Mouse (Mus musculus): Measurements from ENCODE around the gene Usp24. TPM values are rescaled to one million over a fixed set of nuclear protein-coding genes. Genes with fewer than 3 reads are reported as not detected.

The Usp24 gene
- total RNA-seq (2021): 10 to 100 TPM; 35.2 to 36.6 TPM
- long read RNA-seq, experiment 1, full-length matches to known transcripts: 1 of 4 reads
- long read RNA-seq, experiment 1, partial matches to known transcripts: 3 of 4 reads
- long read RNA-seq, experiment 1, other reads (novel, unspliced or antisense): 0 of 4 reads
- long read RNA-seq, experiment 2, partial matches to known transcripts: 8 of 13 reads
- long read RNA-seq, experiment 2, other reads (novel, unspliced or antisense): 3 of 13 reads

GRCm38 (mm10) chr4:106315921-106316350, at the start of gene Usp24:
Gene Usp24 (plus strand): TSS chr4:106316213.
- peak in 1 of 2 experiments; percentile 78 for DNase-seq (ENCODE audit: low spot score in 2 of 2)

- DNase-seq (ENCODE audit: low spot score in 2 of 2): no peak
Observed at GRCm38 (mm10) chr4:106276937-106277336, 39.1 kb upstream of the Usp24 start.

DNA sequence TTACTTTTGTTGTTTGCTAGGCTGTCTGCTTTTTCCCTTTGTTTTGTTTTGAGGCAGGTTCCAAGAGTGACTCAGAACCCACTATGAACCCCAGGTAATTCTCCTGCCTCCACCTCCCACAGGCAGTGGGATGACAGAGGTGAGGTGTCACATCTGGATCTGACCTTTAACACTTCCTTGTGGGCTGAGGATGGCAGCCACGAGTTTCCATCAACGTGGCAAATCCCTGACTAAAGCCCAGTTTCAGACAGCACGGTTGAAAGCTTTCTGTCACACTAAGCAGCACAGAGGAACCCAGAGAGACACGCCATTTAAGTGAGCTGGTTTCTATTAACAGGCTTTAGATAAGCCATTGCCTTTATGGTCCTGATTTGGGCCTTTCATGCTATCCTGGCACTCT, 36.8 kb upstream of the Usp24 start:
- no peak for DNase-seq (ENCODE audit: low spot score in 2 of 2)

GRCm38 (mm10) chr4:106281128-106281491, 34.9 kb upstream of the Usp24 start:
- no peak for DNase-seq (ENCODE audit: low spot score in 2 of 2)

DNA sequence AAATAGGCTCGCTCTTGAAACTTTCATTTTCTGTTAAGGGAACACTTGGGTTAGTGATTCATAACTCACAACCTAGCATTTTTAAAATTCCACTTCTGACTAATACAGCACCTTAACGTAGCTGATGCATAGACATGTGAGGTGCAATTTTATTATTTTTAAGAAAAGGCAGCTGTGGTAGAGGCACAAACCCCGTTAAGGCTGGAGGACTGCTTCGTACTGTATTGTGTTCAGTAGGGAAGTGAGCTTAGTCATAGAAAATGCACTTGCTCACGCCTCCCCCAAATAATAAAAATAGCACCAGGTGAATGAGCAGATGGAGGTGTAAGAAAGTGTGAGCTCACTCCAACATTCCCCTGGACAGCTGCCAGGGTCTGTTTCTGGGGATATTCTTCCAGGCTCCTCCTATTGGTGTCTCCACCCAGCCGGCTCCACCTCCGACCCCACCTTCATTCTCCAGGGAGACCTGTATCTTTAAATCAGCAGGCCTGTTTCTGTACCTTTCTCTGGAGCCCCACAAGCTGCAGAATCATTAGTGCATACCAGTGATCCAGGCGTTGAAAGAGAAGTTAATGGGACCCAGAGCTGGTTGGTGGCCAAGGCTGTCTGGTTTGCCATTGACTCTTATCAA, 34.4 kb upstream of the Usp24 start:
- DNase-seq (ENCODE audit: low spot score in 2 of 2): no peak

DNA sequence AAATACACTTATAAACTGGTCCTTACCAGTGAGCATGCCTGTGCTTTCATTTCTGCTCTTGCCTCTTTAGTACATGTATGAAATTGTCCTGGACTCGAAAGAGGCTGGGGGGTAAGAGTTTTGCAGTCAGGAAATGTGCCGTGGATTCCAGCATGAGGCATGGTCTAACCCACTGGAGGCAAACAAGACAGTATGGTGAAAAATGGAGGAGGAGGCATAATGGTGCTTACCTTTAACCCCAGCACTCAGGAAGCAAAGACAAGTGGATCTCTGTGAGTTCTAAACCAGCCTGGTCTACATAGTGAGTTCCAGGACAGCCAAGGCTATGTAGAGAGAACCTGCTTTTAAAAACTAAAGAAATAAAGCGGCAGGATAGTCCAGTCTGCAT, 33.9 kb upstream of the Usp24 start:
- DNase-seq (ENCODE audit: low spot score in 2 of 2): no peak

DNA sequence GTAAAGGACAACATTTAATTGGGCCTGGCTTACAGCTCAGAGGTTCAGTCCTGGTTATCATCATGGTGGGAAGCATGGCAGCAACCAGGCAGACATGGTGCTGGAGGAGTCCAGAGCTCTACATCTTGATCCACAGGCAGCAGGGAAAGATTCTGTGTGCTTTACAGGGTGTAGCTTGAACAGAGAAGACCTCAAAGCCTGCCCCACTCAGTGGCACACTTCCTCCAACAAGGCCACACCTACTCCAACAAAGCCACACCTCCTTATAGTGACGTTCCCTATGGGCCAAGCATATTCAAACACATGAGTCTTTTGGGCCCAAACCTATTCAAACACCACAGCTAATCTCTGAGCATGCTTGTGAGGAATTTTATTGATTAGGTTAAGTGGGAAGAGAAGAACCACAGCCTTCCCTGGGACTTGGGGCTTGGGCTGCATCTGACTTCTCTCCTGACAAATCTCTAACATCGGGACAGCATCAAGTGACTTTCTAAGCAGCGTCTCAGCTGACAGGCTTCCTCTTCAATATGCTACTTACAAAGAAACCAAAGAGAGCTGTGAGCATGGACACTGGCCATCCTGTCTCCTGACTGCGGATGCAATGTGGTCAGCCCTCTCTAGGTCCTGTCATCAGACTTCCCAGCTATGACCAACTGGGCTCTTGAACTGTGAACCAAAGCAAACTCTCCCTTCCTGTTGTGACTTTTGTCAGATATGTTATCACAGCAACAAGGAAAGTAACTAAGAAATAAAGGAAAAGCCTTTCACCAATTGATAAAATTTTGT, 28.9 kb upstream of the Usp24 start:
- DNase-seq (ENCODE audit: low spot score in 2 of 2): no peak

- no peak for DNase-seq (ENCODE audit: low spot score in 2 of 2)
Observed at GRCm38 (mm10) chr4:106290201-106290600, 25.8 kb upstream of the Usp24 start.

- DNase-seq (ENCODE audit: low spot score in 2 of 2): no peak
Observed at GRCm38 (mm10) chr4:106292823-106293222, 23.2 kb upstream of the Usp24 start.

- no peak for DNase-seq (ENCODE audit: low spot score in 2 of 2)
Observed at GRCm38 (mm10) chr4:106293378-106294090, 22.5 kb upstream of the Usp24 start.

- no peak for DNase-seq (ENCODE audit: low spot score in 2 of 2)
Observed at GRCm38 (mm10) chr4:106295696-106296095, 20.3 kb upstream of the Usp24 start.

DNA sequence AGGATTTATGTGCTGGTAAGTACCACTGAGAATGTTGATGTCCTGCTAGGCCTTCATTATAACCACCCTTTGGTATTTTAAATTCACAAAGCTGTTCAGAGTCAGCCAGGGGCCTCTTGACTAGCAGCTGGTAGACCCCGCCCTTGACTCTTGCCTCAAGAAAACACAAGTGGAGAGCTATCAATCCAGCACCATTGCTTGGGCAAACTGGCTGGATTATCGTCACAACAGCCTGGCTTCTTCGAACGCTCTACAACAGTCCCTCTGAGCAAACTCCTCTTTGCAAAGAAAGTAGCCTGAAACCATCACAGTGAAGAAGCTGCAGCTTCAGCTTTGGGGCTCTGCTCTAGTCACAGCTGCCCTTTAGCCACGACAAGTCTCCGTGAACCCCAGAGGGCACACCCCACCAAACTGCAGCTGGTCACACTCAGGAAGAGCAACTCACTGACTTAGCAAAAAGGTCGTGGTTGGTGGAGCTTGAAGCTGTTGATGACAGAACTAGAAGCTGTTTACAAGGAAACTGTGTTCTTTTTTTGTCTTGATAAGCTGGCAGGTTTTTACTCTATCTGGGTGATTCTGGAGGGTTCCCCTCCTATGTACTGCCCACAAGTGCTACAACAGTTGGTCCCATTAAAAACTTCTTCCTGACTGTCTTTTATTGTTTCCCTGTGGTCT, 19.5 kb upstream of the Usp24 start:
- DNase-seq (ENCODE audit: low spot score in 2 of 2): no peak

DNA sequence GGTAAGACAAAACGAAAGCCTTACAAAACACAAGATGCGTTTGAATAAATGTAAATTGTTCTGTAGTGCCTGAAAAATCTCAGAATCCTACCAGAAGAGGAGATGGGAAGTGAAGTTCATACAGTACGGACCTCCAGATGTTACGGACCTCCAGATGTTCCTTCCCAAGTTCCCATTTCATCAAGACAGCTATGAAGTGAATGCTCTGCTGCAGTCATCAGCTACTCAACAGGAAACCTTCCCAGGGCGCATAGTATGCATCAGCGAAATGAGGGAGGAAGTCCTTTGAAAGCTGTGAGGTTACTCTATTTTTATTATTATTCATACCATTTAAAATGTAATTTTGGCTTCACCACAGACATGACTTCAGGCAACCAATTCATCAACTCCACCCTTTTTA, 14.7 kb upstream of the Usp24 start:
- no peak for DNase-seq (ENCODE audit: low spot score in 2 of 2)

GRCm38 (mm10) chr4:106308090-106308489, 7.9 kb upstream of the Usp24 start:
- no peak for DNase-seq (ENCODE audit: low spot score in 2 of 2)

- DNase-seq (ENCODE audit: low spot score in 2 of 2): no peak
Observed at GRCm38 (mm10) chr4:106312651-106313050, 3.4 kb upstream of the Usp24 start.

GRCm38 (mm10) chr4:106313070-106313469, 2.9 kb upstream of the Usp24 start:
- no peak for DNase-seq (ENCODE audit: low spot score in 2 of 2)

DNA sequence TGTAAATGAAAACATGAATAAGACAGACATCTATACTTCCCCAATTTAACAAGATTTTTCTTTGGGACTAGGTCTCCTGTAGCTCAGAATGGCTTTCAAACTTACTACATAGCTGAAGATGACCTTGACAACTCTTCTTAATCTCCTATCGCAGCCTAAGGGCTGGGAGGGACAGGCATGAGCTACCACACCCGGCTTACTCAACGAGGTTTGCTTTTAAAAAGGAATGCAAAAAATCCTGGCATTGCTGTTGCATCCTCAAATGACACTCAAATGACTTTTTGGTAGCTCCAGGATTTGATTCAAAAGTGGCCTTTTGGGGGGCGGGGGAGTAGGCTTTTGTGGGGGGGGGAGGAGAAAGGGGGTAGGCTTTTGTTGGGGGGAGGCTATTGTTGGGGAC, 2.1 kb upstream of the Usp24 start:
- no peak for DNase-seq (ENCODE audit: low spot score in 2 of 2)

DNA sequence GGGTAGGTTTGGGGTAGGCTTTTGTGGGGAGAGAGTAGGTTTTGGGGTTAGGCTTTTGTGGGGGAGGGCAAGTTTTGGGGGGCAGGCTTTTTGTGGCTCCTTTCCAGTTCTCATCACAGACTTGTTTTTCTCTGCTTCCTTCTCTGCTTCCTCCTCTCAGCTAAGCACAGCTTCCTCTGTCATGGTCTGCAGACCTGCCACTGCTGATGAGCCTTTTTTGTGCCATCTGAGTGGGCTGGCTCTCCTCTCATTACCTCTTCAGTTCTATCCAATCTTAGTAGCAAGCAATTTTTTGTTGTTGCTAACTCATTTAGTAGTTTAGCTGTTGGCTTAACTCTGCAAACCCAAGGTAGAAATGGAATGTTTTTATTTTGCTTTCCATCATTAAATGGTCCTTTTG, 1.7 kb upstream of the Usp24 start:
- DNase-seq (ENCODE audit: low spot score in 2 of 2): no peak

GRCm38 (mm10) chr4:106316351-106317178, 552 bp downstream of the Usp24 start:
- DNase-seq (ENCODE audit: low spot score in 2 of 2): peak; percentile 58 to 76

All from adrenal gland, adult 18-20 months (tissue).